Mouse (Mus musculus): ENCODE measurements around the gene Ppp6r1. TPM values are rescaled to one million over a fixed set of nuclear protein-coding genes. Genes with fewer than 3 reads are reported as not detected.

Ppp6r1 gene
- 4.4 and 6.1 TPM in 2 replicates for polyA plus RNA-seq (2014; fragmentation: Nextera tagmentation; extraction: Ambion mirVana)

DNA sequence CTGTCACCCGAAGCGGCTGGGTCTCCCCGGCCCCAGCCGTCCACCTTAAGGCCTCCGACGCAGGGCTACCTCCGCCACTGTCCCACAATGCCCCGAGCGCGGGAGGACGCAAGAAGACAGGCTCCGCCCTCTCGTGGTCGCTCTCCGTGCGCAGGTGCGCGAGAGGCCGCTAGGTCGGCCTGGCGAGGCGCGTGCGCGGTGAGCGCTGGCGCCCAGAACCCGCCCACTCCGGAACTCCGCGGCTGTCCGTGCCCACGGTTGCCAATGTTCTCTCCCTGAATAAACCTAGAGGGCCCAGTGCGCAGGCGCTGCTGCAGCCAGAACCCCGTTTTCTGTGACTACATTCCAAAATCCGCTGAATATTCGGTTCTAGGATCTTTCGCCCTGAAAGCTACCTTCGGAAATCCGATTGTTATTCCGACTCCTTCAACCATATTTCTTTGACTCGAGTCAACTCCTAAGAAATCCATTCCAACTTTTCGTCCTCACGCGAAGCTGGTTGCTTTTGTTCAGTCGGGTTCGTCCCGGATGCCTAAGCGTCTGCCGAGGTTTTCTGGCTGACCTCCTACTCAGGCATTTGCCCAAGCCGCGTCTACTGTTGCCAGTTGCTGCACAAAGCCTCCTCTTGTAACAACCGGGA lies at the start of gene Ppp6r1:
TSS of gene Ppp6r1 (minus strand) at position 108 of the 640 bp plus-strand sequence.
- Histone ChIP-seq H3K4me2 (peak within 1 kb of the TSS; percentile 92), H3K27me3 (ENCODE audit: control insufficient read depth, insufficient read depth, low read length) (no peaks in the 10 kb centered on the region), H3K9ac (ENCODE audit: low read length) (peak within 1 kb of the TSS; percentile 85), H3K4me3 (ENCODE audit: low read depth, low read length) (peak within 1 kb of the TSS; percentile 86), H3K9me3 (ENCODE audit: control insufficient read depth, low read length) (no peaks in the 10 kb centered on the region), H3K27ac (ENCODE audit: low read depth, low read length) (peak within 1 kb of the TSS; percentile 91), H3K4me1 (ENCODE audit: control insufficient read depth, insufficient read depth, low read length) (peaks cover 23% of the 10 kb centered on the region), H3K36me3 (ENCODE audit: control insufficient read depth, insufficient read depth, low read length) (no peaks in the 10 kb centered on the region)
- peak; percentile 99 for DNase-seq (ENCODE audit: low spot score, missing footprints)
- ATAC-seq (ENCODE audit: low FRiP score) = peak; percentile 98
- WGBS = under 1% methylated on average over 54 of the region's 54 CpGs

DNA sequence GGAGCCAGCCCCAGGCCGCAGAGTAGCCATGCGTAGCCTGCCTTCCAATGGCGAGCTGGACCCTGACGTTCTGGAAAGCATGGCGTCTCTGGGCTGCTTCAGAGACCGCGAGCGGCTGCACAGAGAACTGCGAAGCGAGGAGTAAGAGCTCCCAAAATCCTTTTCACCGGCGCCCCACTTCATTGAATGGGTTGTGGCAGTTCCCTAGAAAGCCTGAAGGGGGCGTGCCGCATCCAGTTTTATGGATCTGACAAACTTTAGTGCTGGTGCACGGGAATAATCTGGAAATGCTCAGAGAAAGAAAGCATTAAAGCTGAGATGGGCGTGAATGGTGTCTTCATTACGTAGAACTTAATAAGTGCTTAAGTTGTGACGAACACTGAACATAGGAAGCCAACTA lies 46.3 kb upstream of the Ppp6r1 start:
- Histone ChIP-seq H3K4me2 (no peak overlapping the region), H3K4me3 (ENCODE audit: low read depth, low read length) (no peak overlapping the region), H3K36me3 (ENCODE audit: control insufficient read depth, insufficient read depth, low read length) (peaks cover 23% of the 10 kb centered on the region), H3K27me3 (ENCODE audit: control insufficient read depth, insufficient read depth, low read length) (no peaks in the 10 kb centered on the region), H3K9me3 (ENCODE audit: control insufficient read depth, low read length) (no peaks in the 10 kb centered on the region), H3K27ac (ENCODE audit: low read depth, low read length) (no peak overlapping the region; the same call in 1 of the 2 replicates), H3K4me1 (ENCODE audit: control insufficient read depth, insufficient read depth, low read length) (peaks cover 3% of the 10 kb centered on the region; the same call in 1 of the 2 replicates), H3K9ac (ENCODE audit: low read length) (no peak overlapping the region)
- no peak for ATAC-seq (ENCODE audit: low FRiP score)
- peak; percentile 94 for DNase-seq (ENCODE audit: low spot score, missing footprints)
- WGBS = 38% methylated on average over 18 of the region's 18 CpGs

GRCm38 (mm10) chr7:4703195-4703594 lies 44.4 kb upstream of the Ppp6r1 start:
- H3K27me3 ChIP-seq (ENCODE audit: control insufficient read depth, insufficient read depth, low read length) = no peaks in the 10 kb centered on the region
- no peaks in the 10 kb centered on the region for H3K9me3 ChIP-seq (ENCODE audit: control insufficient read depth, low read length)
- 96% methylated on average over 7 of the region's 7 CpGs for WGBS
- ATAC-seq (ENCODE audit: low FRiP score) = no peak
- no peak overlapping the region for H3K4me2 ChIP-seq
- no peak overlapping the region for H3K9ac ChIP-seq (ENCODE audit: low read length)
- no peak overlapping the region for H3K4me3 ChIP-seq (ENCODE audit: low read depth, low read length)
- no peak for DNase-seq (ENCODE audit: low spot score, missing footprints)
- H3K36me3 ChIP-seq (ENCODE audit: control insufficient read depth, insufficient read depth, low read length) = peaks cover 18% of the 10 kb centered on the region
- H3K4me1 ChIP-seq (ENCODE audit: control insufficient read depth, insufficient read depth, low read length) = peaks cover 3% of the 10 kb centered on the region; the same call in 1 of the 2 replicates
- H3K27ac ChIP-seq (ENCODE audit: low read depth, low read length) = no peak overlapping the region

- no peak overlapping the region for H3K9ac ChIP-seq (ENCODE audit: low read length)
- no peak for DNase-seq (ENCODE audit: low spot score, missing footprints)
Observed at GRCm38 (mm10) chr7:4702334-4702733, 43.5 kb upstream of the Ppp6r1 start.

DNA sequence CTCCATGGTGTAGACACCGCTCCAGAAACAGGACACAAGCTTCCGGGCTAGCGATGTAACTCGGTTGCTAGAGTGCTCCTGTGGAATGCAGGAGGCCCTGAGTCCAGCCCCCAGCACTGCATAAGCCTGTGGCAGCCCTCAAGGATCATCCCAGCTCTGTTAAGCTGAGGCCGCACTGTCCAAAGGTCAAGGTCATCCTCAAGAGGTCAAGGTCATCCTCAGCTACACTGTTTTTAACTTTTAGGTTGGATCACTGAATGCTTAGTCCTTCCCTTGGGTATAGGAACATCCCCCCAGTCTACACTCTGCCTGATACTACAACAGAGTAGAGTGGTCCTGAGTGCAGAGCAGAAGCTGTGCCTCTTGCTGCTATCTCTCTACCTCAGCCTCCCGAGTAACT lies 34.2 kb upstream of the Ppp6r1 start:
- DNase-seq (ENCODE audit: low spot score, missing footprints) = peak; percentile 60
- H3K27me3 ChIP-seq (ENCODE audit: control insufficient read depth, insufficient read depth, low read length) = no peaks in the 10 kb centered on the region
- H3K27ac ChIP-seq (ENCODE audit: low read depth, low read length) = no peak overlapping the region
- H3K4me2 ChIP-seq = no peak overlapping the region
- no peak for ATAC-seq (ENCODE audit: low FRiP score)
- WGBS = 64% methylated on average over 6 of the region's 6 CpGs
- peaks cover 8% of the 10 kb centered on the region for H3K4me1 ChIP-seq (ENCODE audit: control insufficient read depth, insufficient read depth, low read length)
- H3K4me3 ChIP-seq (ENCODE audit: low read depth, low read length) = no peak overlapping the region
- peaks cover 18% of the 10 kb centered on the region for H3K36me3 ChIP-seq (ENCODE audit: control insufficient read depth, insufficient read depth, low read length)
- H3K9me3 ChIP-seq (ENCODE audit: control insufficient read depth, low read length) = no peaks in the 10 kb centered on the region
- no peak overlapping the region for H3K9ac ChIP-seq (ENCODE audit: low read length)

More at GRCm38 (mm10) chr7:4702334-4702733, 43.5 kb upstream of the Ppp6r1 start:
- H3K4me1 ChIP-seq (ENCODE audit: control insufficient read depth, insufficient read depth, low read length) = peaks cover 3% of the 10 kb centered on the region; the same call in 1 of the 2 replicates
- no peak overlapping the region for H3K4me2 ChIP-seq
- H3K36me3 ChIP-seq (ENCODE audit: control insufficient read depth, insufficient read depth, low read length) = peaks cover 17% of the 10 kb centered on the region
- no peaks in the 10 kb centered on the region for H3K9me3 ChIP-seq (ENCODE audit: control insufficient read depth, low read length)
- no peak overlapping the region for H3K4me3 ChIP-seq (ENCODE audit: low read depth, low read length)
- no peaks in the 10 kb centered on the region for H3K27me3 ChIP-seq (ENCODE audit: control insufficient read depth, insufficient read depth, low read length)
- ATAC-seq (ENCODE audit: low FRiP score) = 0 out of 2 replicates have a peak, but pooled peaks have one; percentile 56
- 44% methylated on average over 8 of the region's 8 CpGs for WGBS
- no peak overlapping the region for H3K27ac ChIP-seq (ENCODE audit: low read depth, low read length)

DNA sequence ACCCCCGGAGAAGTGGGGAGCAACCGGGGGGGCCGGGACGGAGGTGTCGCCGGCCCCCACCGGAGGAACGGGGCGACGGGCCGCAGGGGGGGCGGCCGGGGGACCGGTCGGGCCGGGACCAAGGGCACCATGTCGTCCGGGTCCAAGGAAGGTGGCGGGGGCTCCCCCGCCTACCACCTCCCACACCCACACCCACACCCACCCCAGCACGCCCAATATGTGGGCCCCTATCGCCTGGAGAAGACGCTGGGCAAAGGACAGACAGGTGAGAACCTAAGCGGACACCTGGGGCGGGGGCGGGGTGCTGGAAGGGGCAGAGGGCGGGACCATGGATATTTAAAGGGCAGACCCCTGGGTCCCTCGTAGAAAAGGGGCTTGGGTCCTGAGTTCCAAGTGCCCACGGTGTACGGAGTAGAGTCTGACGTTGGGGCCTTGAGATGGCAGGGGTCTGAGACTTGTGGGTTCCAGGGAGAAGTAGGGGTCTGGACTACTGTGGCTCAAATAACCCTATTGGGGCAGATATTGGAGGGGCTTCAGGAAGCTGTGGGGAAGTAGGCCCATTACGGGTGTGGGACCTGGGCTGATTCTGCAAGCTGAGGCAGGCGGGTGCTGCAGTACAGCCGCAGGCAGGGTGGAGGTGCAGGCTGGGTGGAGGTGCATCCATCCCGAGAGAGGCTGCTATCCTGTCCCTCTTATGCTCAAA lies 32.3 kb upstream of the Ppp6r1 start:
- Histone ChIP-seq H3K4me1 (ENCODE audit: control insufficient read depth, insufficient read depth, low read length) (peaks cover 8% of the 10 kb centered on the region), H3K9me3 (ENCODE audit: control insufficient read depth, low read length) (no peaks in the 10 kb centered on the region), H3K27ac (ENCODE audit: low read depth, low read length) (peak overlapping the region; percentile 95), H3K4me3 (ENCODE audit: low read depth, low read length) (peak overlapping the region; percentile 100), H3K36me3 (ENCODE audit: control insufficient read depth, insufficient read depth, low read length) (peaks cover 15% of the 10 kb centered on the region), H3K4me2 (peak overlapping the region; percentile 79), H3K9ac (ENCODE audit: low read length) (peak overlapping the region; percentile 100), H3K27me3 (ENCODE audit: control insufficient read depth, insufficient read depth, low read length) (no peaks in the 10 kb centered on the region)
- DNase-seq (ENCODE audit: low spot score, missing footprints) = peak; percentile 94
- WGBS = 11% methylated on average over 16 of the region's 35 CpGs
- ATAC-seq (ENCODE audit: low FRiP score) = peak; percentile 80

DNA sequence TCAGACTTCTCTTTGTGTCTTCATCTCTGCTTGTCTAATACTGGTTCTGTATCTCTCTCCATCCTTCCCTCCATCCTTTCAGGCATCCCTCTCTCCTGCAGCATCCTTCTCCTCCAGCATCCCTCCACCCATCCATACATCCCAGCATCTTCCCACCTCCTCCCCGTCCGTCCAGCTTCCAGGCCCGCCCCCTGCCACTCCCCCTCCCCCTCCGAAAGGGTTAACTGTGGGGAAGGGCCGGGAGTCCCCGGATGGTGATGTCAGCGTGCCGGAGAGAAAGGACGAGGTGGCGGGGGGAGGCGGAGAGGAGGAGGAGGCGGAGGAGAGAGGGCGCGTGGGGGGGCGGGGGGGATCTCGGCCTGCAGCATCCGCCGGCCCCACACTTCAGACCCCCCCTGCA lies 31.6 kb upstream of the Ppp6r1 start, which contains the start of gene Brsk1:
TSS of gene Brsk1 (plus strand) at position 218 of the 400 bp plus-strand sequence.
- Histone ChIP-seq H3K4me3 (ENCODE audit: low read depth, low read length) (peak within 1 kb of the TSS; percentile 100), H3K27ac (ENCODE audit: low read depth, low read length) (peak within 1 kb of the TSS; percentile 95), H3K9me3 (ENCODE audit: control insufficient read depth, low read length) (no peaks in the 10 kb centered on the region), H3K36me3 (ENCODE audit: control insufficient read depth, insufficient read depth, low read length) (peaks cover 12% of the 10 kb centered on the region), H3K27me3 (ENCODE audit: control insufficient read depth, insufficient read depth, low read length) (no peaks in the 10 kb centered on the region), H3K9ac (ENCODE audit: low read length) (peak within 1 kb of the TSS; percentile 100), H3K4me2 (peak within 1 kb of the TSS; percentile 79), H3K4me1 (ENCODE audit: control insufficient read depth, insufficient read depth, low read length) (peaks cover 8% of the 10 kb centered on the region)
- peak; percentile 92 for ATAC-seq (ENCODE audit: low FRiP score)
- peak; percentile 99 for DNase-seq (ENCODE audit: low spot score, missing footprints)
- WGBS = under 1% methylated on average over 11 of the region's 18 CpGs

- peaks cover 4% of the 10 kb centered on the region for H3K36me3 ChIP-seq (ENCODE audit: control insufficient read depth, insufficient read depth, low read length)
- peaks cover 5% of the 10 kb centered on the region for H3K4me1 ChIP-seq (ENCODE audit: control insufficient read depth, insufficient read depth, low read length)
- H3K9ac ChIP-seq (ENCODE audit: low read length) = peak within 1 kb of the TSS; percentile 64
- peak within 1 kb of the TSS; percentile 73 for H3K4me3 ChIP-seq (ENCODE audit: low read depth, low read length)
- peak within 1 kb of the TSS; percentile 76 for H3K4me2 ChIP-seq
- peak; percentile 99 for DNase-seq (ENCODE audit: low spot score, missing footprints)
- H3K27ac ChIP-seq (ENCODE audit: low read depth, low read length) = peak within 1 kb of the TSS; percentile 48; the same call in 1 of the 2 replicates
- no peaks in the 10 kb centered on the region for H3K9me3 ChIP-seq (ENCODE audit: control insufficient read depth, low read length)
- 0% methylated on average over 32 of the region's 32 CpGs for WGBS
- ATAC-seq (ENCODE audit: low FRiP score) = peak; percentile 98
- H3K27me3 ChIP-seq (ENCODE audit: control insufficient read depth, insufficient read depth, low read length) = no peaks in the 10 kb centered on the region
Observed at GRCm38 (mm10) chr7:4684632-4685417, 26.0 kb upstream of the Ppp6r1 start, which contains the start of gene Hspbp1. Gene Hspbp1 (minus strand): TSS chr7:4685068.

All from midbrain, embryonic 11.5 days (tissue).